Mouse (Mus musculus) urinary bladder, postnatal 14 days (tissue): ENCODE measurements around the gene Cdh4.

Source experiments
- DNase-seq: peaks from one replicate; pipeline ENCODE4 v3.0.0; 2021; ENCODE audit warnings: low spot score

The Cdh4 gene

DNA sequence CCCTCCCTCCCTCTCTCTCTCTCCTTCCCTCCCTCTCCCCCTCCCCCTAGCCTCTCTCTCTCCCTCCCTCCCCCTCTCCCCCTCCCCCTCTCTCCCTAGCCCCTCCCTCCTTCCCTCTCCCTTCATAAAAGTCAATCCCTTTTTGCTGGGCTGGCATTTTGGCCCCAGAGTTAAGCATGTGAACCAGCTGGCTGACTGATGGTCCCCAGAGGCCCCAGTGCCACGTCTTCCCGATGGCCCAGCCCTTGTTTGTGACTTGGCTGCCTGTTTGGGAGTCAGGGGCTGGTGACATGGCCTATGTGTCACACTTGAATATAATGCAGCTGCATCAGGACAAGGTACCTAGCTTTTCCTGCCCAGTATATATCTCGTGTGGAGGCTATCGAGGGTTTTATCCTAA lies 96.3 kb downstream of the Cdh4 start:
- DNase-seq = no peak

- DNase-seq = no peak
Measured at GRCm38 (mm10) chr2:179539532-179540245, 97.5 kb downstream of the Cdh4 start.

- DNase-seq = no peak
Measured at GRCm38 (mm10) chr2:179541096-179541495, 98.9 kb downstream of the Cdh4 start.

GRCm38 (mm10) chr2:179547627-179548026 lies 105.4 kb downstream of the Cdh4 start:
- DNase-seq = no peak

DNA sequence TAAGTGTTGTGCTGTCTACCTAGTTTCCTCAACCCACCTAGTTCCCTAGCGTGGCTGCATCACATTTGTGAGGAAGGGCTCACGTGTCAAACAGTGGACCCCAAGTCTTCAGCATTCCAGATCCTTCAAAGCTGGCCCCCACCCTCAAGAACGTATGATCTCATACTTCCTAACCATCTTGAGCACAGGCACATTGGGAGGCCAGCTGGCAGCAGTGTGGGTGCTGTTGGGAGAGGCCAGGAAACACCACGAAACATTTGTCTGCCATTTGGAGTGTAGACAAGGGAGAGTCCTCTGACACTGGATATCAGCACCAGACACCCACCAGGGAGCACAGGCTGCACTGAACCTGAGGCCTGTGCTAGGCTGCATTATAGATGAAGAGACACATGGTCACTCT lies 113.7 kb downstream of the Cdh4 start:
- no peak for DNase-seq

DNA sequence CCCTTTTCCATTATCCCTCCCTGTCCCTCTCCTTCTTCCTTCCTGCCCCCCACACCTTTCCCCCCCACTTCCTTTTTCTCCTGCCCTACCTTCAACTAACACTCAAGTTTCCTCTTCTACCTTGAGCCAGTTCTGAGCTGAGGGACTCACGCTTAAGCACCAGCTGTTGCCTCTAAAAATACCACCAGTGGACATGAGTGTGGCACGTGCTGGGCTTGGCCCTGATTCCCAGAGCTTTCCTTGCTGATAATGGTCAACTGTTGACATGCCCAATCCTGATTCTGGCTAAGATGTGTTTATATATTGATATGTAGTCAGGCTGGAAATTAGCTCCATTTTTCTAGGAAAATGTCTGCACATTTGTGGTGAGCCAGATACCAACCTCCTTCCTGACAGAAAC lies 120.1 kb downstream of the Cdh4 start:
- DNase-seq = no peak

GRCm38 (mm10) chr2:179565611-179566010 lies 123.4 kb downstream of the Cdh4 start:
- no peak for DNase-seq

GRCm38 (mm10) chr2:179567886-179568285 lies 125.7 kb downstream of the Cdh4 start:
- no peak for DNase-seq

GRCm38 (mm10) chr2:179569171-179569570 lies 126.9 kb downstream of the Cdh4 start:
- DNase-seq = no peak

GRCm38 (mm10) chr2:179571175-179571769 lies 129.0 kb downstream of the Cdh4 start:
- no peak for DNase-seq

GRCm38 (mm10) chr2:179573331-179573730 lies 131.1 kb downstream of the Cdh4 start:
- no peak for DNase-seq

DNA sequence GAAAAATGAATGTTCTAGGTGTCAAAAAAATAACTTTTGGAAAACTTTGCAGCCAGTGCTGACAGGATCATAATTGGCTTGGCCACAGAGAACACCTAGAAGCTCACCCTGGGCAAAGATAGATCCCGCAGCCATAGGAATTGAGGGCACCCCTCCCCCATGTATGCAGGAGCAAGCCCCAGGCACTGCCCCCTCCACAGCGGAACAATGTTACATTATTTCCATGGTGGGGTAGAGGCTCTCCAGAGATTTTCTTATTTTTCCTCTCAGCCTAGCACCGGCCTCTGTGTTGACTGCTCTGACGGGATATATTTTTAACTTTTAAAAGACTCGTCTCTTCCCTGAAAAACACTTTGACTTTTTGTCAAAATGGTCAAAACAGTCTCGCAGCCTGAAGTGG lies 131.6 kb downstream of the Cdh4 start:
- no peak for DNase-seq

DNA sequence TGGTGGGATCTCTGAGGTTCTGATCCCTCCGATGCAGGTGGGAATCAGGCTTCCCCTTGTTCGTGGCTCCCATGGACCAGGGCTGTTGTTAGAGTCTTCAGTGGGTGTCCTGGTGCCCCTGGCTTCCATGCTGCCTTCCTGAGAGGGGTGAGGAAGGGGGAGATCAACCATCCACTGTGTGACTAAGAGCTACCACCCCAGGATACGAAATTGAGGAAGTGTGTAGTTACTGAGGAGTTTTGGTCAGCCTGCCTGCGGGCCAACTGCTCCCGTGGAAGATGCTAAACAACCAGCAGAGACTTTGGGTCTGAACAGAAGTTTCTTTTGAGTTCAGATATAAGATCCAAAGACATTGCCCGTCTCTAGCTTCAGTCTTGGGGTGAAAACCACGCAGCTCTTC lies 133.4 kb downstream of the Cdh4 start:
- DNase-seq = no peak

GRCm38 (mm10) chr2:179576221-179576620 lies 134.0 kb downstream of the Cdh4 start:
- DNase-seq = no peak

GRCm38 (mm10) chr2:179578329-179578728 lies 136.1 kb downstream of the Cdh4 start:
- DNase-seq = no peak

DNA sequence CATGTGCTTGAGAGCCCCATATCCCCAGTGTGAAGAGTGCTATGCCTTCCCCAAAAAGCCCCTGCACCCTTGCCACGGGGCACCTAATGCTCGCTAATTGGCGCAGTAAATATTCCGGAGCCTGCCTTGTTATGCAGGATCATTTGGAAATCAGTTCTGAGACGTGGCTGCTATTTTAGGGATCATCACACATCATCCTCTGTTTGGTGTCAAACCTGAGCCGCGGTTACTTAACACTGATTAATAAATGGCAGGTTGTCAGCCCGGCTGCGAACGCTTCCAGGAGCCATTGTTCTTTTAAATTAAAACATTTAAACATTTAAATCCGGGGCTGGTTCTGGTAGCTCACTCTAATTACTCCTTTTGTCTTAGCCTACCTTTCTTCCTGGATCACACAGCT lies 136.6 kb downstream of the Cdh4 start:
- DNase-seq = no peak

GRCm38 (mm10) chr2:179580415-179580814 lies 138.2 kb downstream of the Cdh4 start:
- DNase-seq = no peak

DNA sequence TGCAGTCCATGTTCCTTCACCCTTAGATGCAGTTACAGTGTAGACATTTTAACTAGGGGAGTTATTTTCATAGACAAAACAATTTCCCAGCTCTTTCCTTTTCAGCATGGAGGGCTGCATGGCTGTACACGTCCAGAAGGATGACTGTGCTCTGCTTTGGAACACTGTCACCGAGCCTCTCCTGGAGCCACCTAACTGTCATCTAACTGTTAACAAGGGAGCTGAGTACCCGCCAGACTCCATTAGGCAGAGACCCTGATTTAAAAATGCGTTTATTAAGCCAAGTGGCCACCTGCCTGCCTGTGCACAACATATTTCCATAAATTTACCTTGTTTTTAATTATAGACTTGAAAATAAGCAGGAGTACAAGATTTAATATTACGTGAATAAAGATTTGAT lies 138.8 kb downstream of the Cdh4 start:
- DNase-seq = no peak

- DNase-seq = no peak
Measured at GRCm38 (mm10) chr2:179582966-179583365, 140.7 kb downstream of the Cdh4 start.

- DNase-seq = no peak
Measured at GRCm38 (mm10) chr2:179584672-179585071, 142.4 kb downstream of the Cdh4 start.

GRCm38 (mm10) chr2:179586436-179586835 lies 144.2 kb downstream of the Cdh4 start:
- DNase-seq = no peak

GRCm38 (mm10) chr2:179587069-179587468 lies 144.8 kb downstream of the Cdh4 start:
- DNase-seq = no peak

- no peak for DNase-seq
Measured at GRCm38 (mm10) chr2:179591661-179592060, 149.4 kb downstream of the Cdh4 start.

DNA sequence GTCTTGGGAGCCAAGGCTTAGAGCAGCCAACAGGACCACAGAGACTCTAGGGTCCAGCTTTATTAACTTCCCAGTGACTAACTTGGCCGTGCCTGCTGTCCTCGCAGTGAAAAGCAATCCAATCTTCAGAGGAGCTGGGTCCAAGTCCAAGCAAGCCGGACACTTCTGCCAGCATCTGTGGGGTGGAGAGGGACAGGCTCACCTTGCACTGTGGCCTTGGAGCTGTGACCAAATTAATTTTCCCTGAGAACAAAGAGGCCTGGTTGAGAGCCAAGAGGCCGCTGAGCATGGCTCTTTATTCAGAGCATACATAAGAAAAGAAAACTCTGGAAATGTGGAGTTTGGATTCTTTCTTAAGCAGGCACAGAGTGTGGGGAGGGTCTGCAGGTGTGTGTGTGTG lies 152.8 kb downstream of the Cdh4 start:
- DNase-seq = no peak
